Mouse (Mus musculus) G1E (cell line): ENCODE data around the gene Eid2.

ENCODE experiments used
- CTCF ChIP-seq: IDR thresholded peaks from 2 replicates; pipeline ENCODE4 v1.5.1; 2012; ENCODE audit warnings: low read depth, low read length, inconsistent platforms, mixed read lengths
- GATA1 ChIP-seq: IDR thresholded peaks from 2 replicates; pipeline ENCODE4 v1.6.1; 2012; ENCODE audit warnings: borderline replicate concordance, low read length, inconsistent platforms, mixed read lengths
- GATA2 ChIP-seq: IDR thresholded peaks from 2 replicates; pipeline ENCODE4 v1.6.1; 2012; ENCODE audit warnings: low read depth, low read length, inconsistent platforms, borderline replicate concordance
- POLR2AphosphoS5 ChIP-seq: IDR thresholded peaks from 2 replicates; pipeline ENCODE4 v1.6.1; 2012; ENCODE audit warnings: low read depth, low read length, inconsistent platforms; ENCODE audit not compliant: insufficient replicate concordance
- TAL1 ChIP-seq: conservative IDR thresholded peaks from 2 replicates; pipeline ENCODE4 v1.6.1; 2012; ENCODE audit warnings: low read depth, low read length, inconsistent platforms, mixed read lengths

GRCm38 (mm10) chr7:28254591-28254990 is 13.1 kb upstream of the Eid2 start:
- no peak for TF ChIP-seq CTCF
- TF ChIP-seq TAL1, result peak; percentile 52
- TF ChIP-seq GATA1, result no peak
- no peak for TF ChIP-seq POLR2AphosphoS5
- TF ChIP-seq GATA2, result no peak
